Mouse (Mus musculus): ENCODE measurements at regions not wholly inside any gene's neighbourhood (a gene's known extent, or its start where the extent isn't known, plus 50 kb on each side); places are given as distances from the start of the nearest gene placed in this dataset.

- H3K4me3 ChIP-seq (ENCODE audit: insufficient read depth, low read length) = no peak overlapping the region
- TF ChIP-seq CTCF (IDR thresholded peaks at IDR 0.05; ENCODE audit: low read depth, low read length) (no peak), POLR2A (IDR thresholded peaks at IDR 0.05; ENCODE audit: borderline replicate concordance, low read depth, low read length) (no peak)
- H3K4me1 ChIP-seq (ENCODE audit: control insufficient read depth, insufficient read depth, low read length) = no peaks in the 10 kb centered on the region
- no peak overlapping the region for H3K27ac ChIP-seq (ENCODE audit: insufficient read depth, low read depth, low read length)
Observed at GRCm38 (mm10) chr3:35101286-35101685, 451.1 kb downstream of the Sox2 start.

DNA sequence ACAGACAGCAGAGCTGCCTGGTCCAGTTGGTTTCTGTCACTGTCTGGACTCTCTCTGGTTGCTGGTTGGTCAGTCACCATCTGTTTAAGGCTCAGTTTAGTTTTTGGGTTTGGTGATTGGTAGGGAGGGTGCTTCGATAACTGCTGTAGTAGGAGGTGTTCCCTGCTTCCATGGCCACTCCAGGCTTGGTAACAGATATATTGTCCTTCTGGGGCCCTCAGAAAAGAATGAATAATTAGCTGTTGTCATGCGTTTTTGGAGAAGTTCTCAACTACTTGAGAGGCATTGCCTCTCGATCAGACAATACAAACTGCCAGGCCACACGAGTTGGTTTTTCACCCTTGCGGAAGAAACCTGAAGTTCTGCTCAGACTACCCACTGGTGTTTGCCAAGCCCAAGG lies 451.7 kb downstream of the Sox2 start:
- H3K27ac ChIP-seq (ENCODE audit: insufficient read depth, low read depth, low read length) = no peak overlapping the region
- no peak overlapping the region for H3K4me3 ChIP-seq (ENCODE audit: insufficient read depth, low read length)
- H3K4me1 ChIP-seq (ENCODE audit: control insufficient read depth, insufficient read depth, low read length) = no peaks in the 10 kb centered on the region

DNA sequence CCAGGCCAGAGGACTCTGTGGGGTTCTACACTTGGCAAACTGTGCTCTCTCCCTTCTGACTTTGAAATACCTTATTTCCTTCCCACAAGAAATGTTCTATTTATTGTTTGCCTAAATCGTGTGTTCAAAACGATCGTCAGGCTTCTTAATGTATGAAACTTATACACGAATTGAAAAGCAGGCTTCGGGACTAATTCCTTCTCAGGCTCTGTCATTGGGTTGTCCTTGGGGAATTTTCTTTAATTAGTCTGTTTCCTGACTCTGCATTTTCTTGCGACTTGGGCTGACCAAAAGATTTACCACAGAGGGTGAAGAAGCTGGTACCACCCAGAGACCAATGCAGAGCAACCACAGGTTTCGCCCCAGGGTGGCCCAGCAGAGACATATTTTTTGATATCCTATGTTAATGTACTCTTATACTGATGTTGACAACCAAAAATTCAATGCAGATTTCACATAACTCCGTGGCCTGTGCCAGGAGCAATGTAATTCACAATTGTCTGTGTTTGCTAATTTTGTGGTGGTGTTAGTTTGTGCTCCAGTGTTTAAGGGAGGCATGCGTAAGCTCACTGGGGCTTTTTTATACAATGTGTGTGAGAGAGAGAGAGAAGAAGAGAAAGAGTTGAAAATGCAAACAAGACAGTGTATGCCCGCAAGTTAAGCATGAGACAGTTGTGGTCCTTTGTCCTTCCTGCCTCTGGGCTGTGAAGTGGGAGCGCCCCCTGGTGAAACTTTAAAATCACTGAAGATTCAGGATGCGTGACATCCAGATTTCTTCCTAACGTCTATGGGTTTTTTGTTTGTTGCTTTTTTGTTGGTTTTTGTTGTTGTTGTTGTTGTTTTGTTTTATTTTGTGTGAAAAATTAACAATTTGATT lies 452.7 kb downstream of the Sox2 start:
- H3K4me1 ChIP-seq (ENCODE audit: control insufficient read depth, insufficient read depth, low read length) = no peaks in the 10 kb centered on the region
- TF ChIP-seq CTCF (IDR thresholded peaks at IDR 0.05; ENCODE audit: low read depth, low read length) (peak; percentile 42; the same call in 1 of the 2 replicates), POLR2A (IDR thresholded peaks at IDR 0.05; ENCODE audit: borderline replicate concordance, low read depth, low read length) (no peak)
- no peak overlapping the region for H3K4me3 ChIP-seq (ENCODE audit: insufficient read depth, low read length)
- H3K27ac ChIP-seq (ENCODE audit: insufficient read depth, low read depth, low read length) = no peak overlapping the region

More for the DNA sequence above, 451.7 kb downstream of the Sox2 start:
- no peak for TF ChIP-seq POLR2A (IDR thresholded peaks at IDR 0.05; ENCODE audit: borderline replicate concordance, low read depth, low read length)
- no peak for TF ChIP-seq CTCF (IDR thresholded peaks at IDR 0.05; ENCODE audit: low read depth, low read length)

DNA sequence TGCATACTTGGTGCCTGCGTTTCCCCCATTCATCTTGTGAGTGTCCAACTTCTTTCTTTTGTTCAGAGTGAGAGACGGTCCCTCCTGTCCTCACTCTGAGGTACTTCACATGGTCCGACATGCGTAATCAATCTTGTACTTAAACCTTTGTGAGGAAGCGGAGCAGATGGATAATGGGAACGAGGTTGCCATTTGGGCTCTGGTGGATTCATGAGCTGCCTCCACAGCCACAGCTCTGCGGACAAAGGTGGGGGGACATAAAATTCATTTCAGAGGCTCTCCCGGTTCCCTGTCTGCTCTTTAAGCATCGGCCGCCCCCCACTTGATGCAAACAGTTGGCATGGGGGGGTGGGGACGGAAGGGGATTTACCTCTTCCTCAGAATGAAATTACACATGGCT lies 454.7 kb downstream of the Sox2 start:
- H3K27ac ChIP-seq (ENCODE audit: insufficient read depth, low read depth, low read length) = no peak overlapping the region
- H3K4me3 ChIP-seq (ENCODE audit: insufficient read depth, low read length) = no peak overlapping the region
- no peaks in the 10 kb centered on the region for H3K4me1 ChIP-seq (ENCODE audit: control insufficient read depth, insufficient read depth, low read length)
- no peak for TF ChIP-seq POLR2A (IDR thresholded peaks at IDR 0.05; ENCODE audit: borderline replicate concordance, low read depth, low read length)
- no peak for TF ChIP-seq CTCF (IDR thresholded peaks at IDR 0.05; ENCODE audit: low read depth, low read length)

DNA sequence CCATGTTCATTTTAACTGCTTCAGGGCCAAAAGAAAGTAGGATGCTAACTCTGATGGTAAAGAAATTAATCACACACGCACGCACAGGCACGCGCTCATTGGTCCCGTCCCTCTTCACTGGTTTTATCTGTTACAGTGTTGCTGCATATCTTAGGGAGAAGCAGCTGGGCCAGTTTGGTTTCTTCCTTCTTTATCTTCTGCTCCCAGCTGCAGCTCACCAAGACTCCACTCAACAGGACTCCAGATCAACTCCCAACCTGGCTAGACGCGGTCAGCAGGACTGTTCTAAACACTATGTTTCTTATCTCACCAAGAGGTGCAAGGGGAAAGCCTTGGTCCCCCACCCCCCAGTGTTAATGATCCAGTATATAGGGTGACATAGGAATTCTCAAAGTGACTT lies 455.9 kb downstream of the Sox2 start:
- no peak overlapping the region for H3K4me3 ChIP-seq (ENCODE audit: insufficient read depth, low read length)
- no peaks in the 10 kb centered on the region for H3K4me1 ChIP-seq (ENCODE audit: control insufficient read depth, insufficient read depth, low read length)
- no peak overlapping the region for H3K27ac ChIP-seq (ENCODE audit: insufficient read depth, low read depth, low read length)
- no peak for TF ChIP-seq POLR2A (IDR thresholded peaks at IDR 0.05; ENCODE audit: borderline replicate concordance, low read depth, low read length)
- no peak for TF ChIP-seq CTCF (IDR thresholded peaks at IDR 0.05; ENCODE audit: low read depth, low read length)

DNA sequence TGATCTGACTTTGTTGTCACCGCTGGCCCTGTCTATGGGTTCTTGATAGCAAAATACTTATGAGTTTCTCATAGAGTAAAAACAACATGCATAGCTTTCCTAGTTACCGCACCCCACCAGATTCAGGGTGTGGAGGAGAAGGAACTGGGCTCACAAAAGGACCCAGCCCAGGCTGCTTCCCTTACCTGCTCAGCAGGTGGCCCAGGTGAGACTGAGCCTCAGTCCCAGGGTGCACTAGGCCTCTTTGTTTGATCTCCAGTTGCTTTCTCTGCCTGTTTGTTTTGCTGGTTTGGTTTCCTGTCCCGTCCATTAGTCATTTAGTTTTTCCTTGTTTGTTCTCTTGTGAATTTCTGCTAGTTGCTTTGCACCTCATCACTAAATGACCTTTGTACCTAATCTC lies 483.3 kb downstream of the Sox2 start:
- TF ChIP-seq CTCF (IDR thresholded peaks at IDR 0.05; ENCODE audit: low read depth, low read length) (no peak), POLR2A (IDR thresholded peaks at IDR 0.05; ENCODE audit: borderline replicate concordance, low read depth, low read length) (no peak)
- Histone ChIP-seq H3K4me1 (ENCODE audit: control insufficient read depth, insufficient read depth, low read length) (no peaks in the 10 kb centered on the region), H3K4me3 (ENCODE audit: insufficient read depth, low read length) (no peak overlapping the region), H3K27ac (ENCODE audit: insufficient read depth, low read depth, low read length) (no peak overlapping the region)

GRCm38 (mm10) chr3:35141500-35142220 lies 491.5 kb downstream of the Sox2 start:
- Histone ChIP-seq H3K4me3 (ENCODE audit: insufficient read depth, low read length) (no peak overlapping the region), H3K4me1 (ENCODE audit: control insufficient read depth, insufficient read depth, low read length) (no peaks in the 10 kb centered on the region), H3K27ac (ENCODE audit: insufficient read depth, low read depth, low read length) (no peak overlapping the region)
- TF ChIP-seq CTCF (IDR thresholded peaks at IDR 0.05; ENCODE audit: low read depth, low read length) (no peak), POLR2A (IDR thresholded peaks at IDR 0.05; ENCODE audit: borderline replicate concordance, low read depth, low read length) (no peak)

DNA sequence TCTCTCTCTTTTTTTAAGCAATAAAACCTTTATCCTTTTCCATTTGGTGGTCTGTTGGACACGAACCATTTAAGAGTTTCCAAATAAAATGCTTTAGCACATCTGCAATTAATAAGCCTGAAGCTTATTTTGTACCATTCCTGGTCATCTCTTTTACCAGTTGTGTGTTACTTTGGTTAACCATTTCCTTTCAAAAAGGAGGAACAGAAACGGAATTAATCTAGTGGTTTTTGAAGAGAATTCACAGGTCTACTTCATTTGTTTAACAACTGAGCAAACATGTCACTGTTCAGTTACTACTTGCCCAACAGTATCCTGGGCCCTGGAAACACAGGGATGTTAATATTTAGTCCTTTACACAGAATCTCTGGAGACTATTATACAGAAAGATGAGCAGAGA lies 492.5 kb downstream of the Sox2 start:
- Histone ChIP-seq H3K4me3 (ENCODE audit: insufficient read depth, low read length) (no peak overlapping the region), H3K27ac (ENCODE audit: insufficient read depth, low read depth, low read length) (no peak overlapping the region), H3K4me1 (ENCODE audit: control insufficient read depth, insufficient read depth, low read length) (no peaks in the 10 kb centered on the region)
- TF ChIP-seq CTCF (IDR thresholded peaks at IDR 0.05; ENCODE audit: low read depth, low read length) (no peak), POLR2A (IDR thresholded peaks at IDR 0.05; ENCODE audit: borderline replicate concordance, low read depth, low read length) (no peak)

GRCm38 (mm10) chr3:35145569-35145968 lies 495.4 kb downstream of the Sox2 start:
- Histone ChIP-seq H3K4me1 (ENCODE audit: control insufficient read depth, insufficient read depth, low read length) (no peaks in the 10 kb centered on the region), H3K4me3 (ENCODE audit: insufficient read depth, low read length) (no peak overlapping the region), H3K27ac (ENCODE audit: insufficient read depth, low read depth, low read length) (no peak overlapping the region)
- TF ChIP-seq CTCF (IDR thresholded peaks at IDR 0.05; ENCODE audit: low read depth, low read length) (no peak), POLR2A (IDR thresholded peaks at IDR 0.05; ENCODE audit: borderline replicate concordance, low read depth, low read length) (no peak)

GRCm38 (mm10) chr3:35146681-35147080 lies 496.5 kb downstream of the Sox2 start:
- no peak overlapping the region for H3K4me3 ChIP-seq (ENCODE audit: insufficient read depth, low read length)
- TF ChIP-seq POLR2A (IDR thresholded peaks at IDR 0.05; ENCODE audit: borderline replicate concordance, low read depth, low read length) (no peak), CTCF (IDR thresholded peaks at IDR 0.05; ENCODE audit: low read depth, low read length) (no peak)
- H3K4me1 ChIP-seq (ENCODE audit: control insufficient read depth, insufficient read depth, low read length) = no peaks in the 10 kb centered on the region
- H3K27ac ChIP-seq (ENCODE audit: insufficient read depth, low read depth, low read length) = no peak overlapping the region

Data from bone marrow macrophage, adult 2 months (primary cell).